Mouse (Mus musculus): ENCODE data around the gene Ndufb10. TPM values are rescaled to one million over a fixed set of nuclear protein-coding genes. Genes with fewer than 3 reads are reported as not detected.

The Ndufb10 gene
- total RNA-seq (2023): 68.1 TPM

GRCm38 (mm10) chr17:24724184-24724583 is at the start of gene Ndufb10:
Ndufb10 (minus strand) TSS chr17:24724478.

GRCm38 (mm10) chr17:24752415-24753394 is 28.4 kb upstream of the Ndufb10 start, which contains the start of gene Hs3st6:
Hs3st6 (plus strand) TSS chr17:24752988.

GRCm38 (mm10) chr17:24736330-24737051 is 12.2 kb upstream of the Ndufb10 start, which contains the start of gene Msrb1:
Msrb1 (plus strand) TSS chr17:24736642.

GRCm38 (mm10) chr17:24727618-24728017 is 3.3 kb upstream of the Ndufb10 start, which contains the start of gene Rpl3l:
Rpl3l (plus strand) TSS chr17:24727820.

GRCm38 (mm10) chr17:24717943-24718342 is 6.3 kb downstream of the Ndufb10 start, which contains the start of the genes Rnf151 and Rps2:
Rnf151 (minus strand) TSS chr17:24718063.
Rps2 (plus strand) TSS chr17:24718116.

GRCm38 (mm10) chr17:24706982-24707800 is 17.1 kb downstream of the Ndufb10 start, which contains the start of gene Tbl3:
Tbl3 (minus strand) TSS chr17:24707660.

GRCm38 (mm10) chr17:24696011-24696697 is 28.1 kb downstream of the Ndufb10 start, which contains the start of the genes Gfer and Noxo1:
Gfer (minus strand) TSS chr17:24696156.
Noxo1 (plus strand) TSS chr17:24696234.

GRCm38 (mm10) chr17:24689251-24690081 is 34.8 kb downstream of the Ndufb10 start, which contains the start of gene Syngr3:
Syngr3 (minus strand) TSS chr17:24689955.

Other genes starting within 250 kb of the Ndufb10 start
- gene Mlst8, start 245.4 kb downstream of the Ndufb10 start, total RNA-seq (2023): 23.8 TPM
- not detected for gene Caskin1, start 235.9 kb downstream of the Ndufb10 start, total RNA-seq (2023)
- gene Traf7, start 196.5 kb downstream of the Ndufb10 start, total RNA-seq (2023): 183 TPM
- 2.7 TPM for gene Rab26, start 190.3 kb downstream of the Ndufb10 start, total RNA-seq (2023)
- gene Pkd1, start 174.6 kb downstream of the Ndufb10 start, total RNA-seq (2023): 74.3 TPM
- gene Tsc2, start 91.8 kb downstream of the Ndufb10 start, total RNA-seq (2023): 70.5 TPM
- gene Nthl1, start 91.8 kb downstream of the Ndufb10 start, total RNA-seq (2023): 4.3 TPM
- gene Slc9a3r2, start 74.2 kb downstream of the Ndufb10 start, total RNA-seq (2023): not detected
- not detected for gene Npw, start 66.0 kb downstream of the Ndufb10 start, total RNA-seq (2023)
- 62.1 TPM for gene Zfp598, start 54.8 kb downstream of the Ndufb10 start, total RNA-seq (2023)
- gene Syngr3, start 34.5 kb downstream of the Ndufb10 start, total RNA-seq (2023): not detected
- gene Gfer, start 28.3 kb downstream of the Ndufb10 start, total RNA-seq (2023): 12.7 TPM
- gene Noxo1, start 28.2 kb downstream of the Ndufb10 start, total RNA-seq (2023): 2.0 TPM
- gene Tbl3, start 16.8 kb downstream of the Ndufb10 start, total RNA-seq (2023): 26.6 TPM
- gene Rnf151, start 6.4 kb downstream of the Ndufb10 start, total RNA-seq (2023): not detected
- gene Rps2, start 6.4 kb downstream of the Ndufb10 start, total RNA-seq (2023): 1,667 TPM
- not detected for gene Rpl3l, start 3.3 kb upstream of the Ndufb10 start, total RNA-seq (2023)
- gene Msrb1, start 12.2 kb upstream of the Ndufb10 start, total RNA-seq (2023): 32.5 TPM
- not detected for gene Hs3st6, start 28.5 kb upstream of the Ndufb10 start, total RNA-seq (2023)
- not detected for gene Meiob, start 79.8 kb upstream of the Ndufb10 start, total RNA-seq (2023)
- 33.1 TPM for gene Hagh, start 115.7 kb upstream of the Ndufb10 start, total RNA-seq (2023)
- 2.0 TPM for gene Fahd1, start 125.9 kb upstream of the Ndufb10 start, total RNA-seq (2023)
- gene Igfals, start 141.5 kb upstream of the Ndufb10 start, total RNA-seq (2023): 0.67 TPM
- 53.6 TPM for gene Nubp2, start 161.9 kb upstream of the Ndufb10 start, total RNA-seq (2023)
- 28.9 TPM for gene Spsb3, start 162.2 kb upstream of the Ndufb10 start, total RNA-seq (2023)
- gene Eme2, start 170.6 kb upstream of the Ndufb10 start, total RNA-seq (2023): 66.2 TPM
- 44.8 TPM for gene Mrps34, start 170.6 kb upstream of the Ndufb10 start, total RNA-seq (2023)
- gene Nme3, start 172.0 kb upstream of the Ndufb10 start, total RNA-seq (2023): 24.0 TPM
- 226 TPM for gene Mapk8ip3, start 212.5 kb upstream of the Ndufb10 start, total RNA-seq (2023)
- gene Jpt2, start 236.2 kb upstream of the Ndufb10 start, total RNA-seq (2023): 18.5 TPM

All from CD8-positive naive resting alpha-beta T cell, adult 57 days (primary cell).